Mouse (Mus musculus): ENCODE measurements at regions not wholly inside any gene's neighbourhood (a gene's known extent, or its start where the extent isn't known, plus 50 kb on each side); places are given as distances from the start of the nearest gene placed in this dataset.

- no peak for DNase-seq (ENCODE audit: low spot score)
Observed at GRCm38 (mm10) chr13:84760978-84761377, 428.2 kb upstream of the Ccnh start.

GRCm38 (mm10) chr13:84761821-84762220 is 427.4 kb upstream of the Ccnh start:
- DNase-seq (ENCODE audit: low spot score) = no peak

- no peak for DNase-seq (ENCODE audit: low spot score)
Observed at GRCm38 (mm10) chr13:84763916-84764315, 425.3 kb upstream of the Ccnh start.

- DNase-seq (ENCODE audit: low spot score) = no peak
Observed at GRCm38 (mm10) chr13:84771956-84772355, 417.3 kb upstream of the Ccnh start.

GRCm38 (mm10) chr13:84783017-84783937 is 405.9 kb upstream of the Ccnh start:
- no peak for DNase-seq (ENCODE audit: low spot score)

- no peak for DNase-seq (ENCODE audit: low spot score)
Observed at GRCm38 (mm10) chr13:84804241-84804980, 384.8 kb upstream of the Ccnh start.

- DNase-seq (ENCODE audit: low spot score) = peak; percentile 17
Observed at GRCm38 (mm10) chr13:84805190-84805589, 384.0 kb upstream of the Ccnh start.

GRCm38 (mm10) chr13:84809605-84810004 is 379.6 kb upstream of the Ccnh start:
- DNase-seq (ENCODE audit: low spot score) = no peak

Measured in layer of hippocampus, adult 9-10 months (tissue).